Mouse (Mus musculus) hindbrain, embryonic 13.5 days (tissue): ENCODE data around the gene Gstm1. TPM values are rescaled to one million over a fixed set of nuclear protein-coding genes. Genes with fewer than 3 reads are reported as not detected.

Experiments used
- ATAC-seq: fragments of 200-750 bp; cut with Nextera tagmentation; 2 replicates; pipeline ENCODE4 v1.8.0; 2017; ENCODE audit warnings: moderate TSS enrichment; ENCODE audit not compliant: low FRiP score
- H3K27ac ChIP-seq: fragments of 300-500 bp; sonication (generic); 2 replicates; pipeline ENCODE4 v1.5.1; 2015; ENCODE audit warnings: inconsistent platforms, mild to moderate bottlenecking, moderate library complexity
- H3K27me3 ChIP-seq: fragments of 300-500 bp; sonication (generic); 2 replicates; pipeline ENCODE4 v1.6.1; 2015; ENCODE audit warnings: mild to moderate bottlenecking, inconsistent platforms
- H3K36me3 ChIP-seq: fragments of 300-500 bp; sonication (generic); 2 replicates; pipeline ENCODE4 v1.6.1; 2015; ENCODE audit warnings: mild to moderate bottlenecking, inconsistent platforms
- H3K4me1 ChIP-seq: fragments of 300-500 bp; sonication (generic); replicated peaks from 2 replicates; pipeline ENCODE4 v1.6.1; 2015; ENCODE audit warnings: inconsistent platforms
- H3K4me2 ChIP-seq: fragments of 300-500 bp; sonication (generic); 2 replicates; pipeline ENCODE4 v1.6.1; 2015; ENCODE audit warnings: inconsistent platforms, mild to moderate bottlenecking, moderate library complexity
- H3K4me3 ChIP-seq: fragments of 300-500 bp; sonication (generic); 2 replicates; pipeline ENCODE4 v1.5.1; 2015; ENCODE audit warnings: mild to moderate bottlenecking, inconsistent platforms
- H3K9ac ChIP-seq: fragments of 300-500 bp; sonication (generic); 2 replicates; pipeline ENCODE4 v1.6.1; 2015; ENCODE audit warnings: mild to moderate bottlenecking, inconsistent platforms
- H3K9me3 ChIP-seq: fragments of 300-500 bp; sonication (generic); 2 replicates; pipeline ENCODE4 v1.6.1; 2016; ENCODE audit warnings: inconsistent platforms
- WGBS: fragments of 180-500 bp; shearing (Covaris S2); methylation state at CpG from one replicate; pipeline ENCODE4 v1.1.7; 2015; 5-methylcytosine and 5-hydroxymethylcytosine counted together
- polyA plus RNA-seq: library from polyadenylated mRNA; unstranded; fragments of >200 nt; fragmentation: Nextera tagmentation; extraction: Ambion mirVana; gene quantifications from 2 replicates; pipeline ENCODE4 v1.2.1, GENCODE M21; 2015

Gstm1 gene
- polyA plus RNA-seq = 53.7 and 54.2 TPM in 2 replicates

GRCm38 (mm10) chr3:108017473-108018189 lies at the start of gene Gstm1:
Gene Gstm1, minus strand, starts transcription at chr3:108017973.
- peaks cover 20% of the 10 kb centered on the region for H3K4me1 ChIP-seq
- peak within 1 kb of the TSS; percentile 46 for H3K4me3 ChIP-seq
- H3K27me3 ChIP-seq = no peaks in the 10 kb centered on the region
- H3K36me3 ChIP-seq = no peaks in the 10 kb centered on the region
- H3K9ac ChIP-seq = peak within 1 kb of the TSS; percentile 70
- H3K9me3 ChIP-seq = no peaks in the 10 kb centered on the region
- H3K4me2 ChIP-seq = peak within 1 kb of the TSS; percentile 84
- H3K27ac ChIP-seq = peak within 1 kb of the TSS; percentile 79
- under 1% methylated on average over 31 of the region's 31 CpGs for WGBS
- ATAC-seq = peak; percentile 94

GRCm38 (mm10) chr3:108067370-108067934 lies 49.7 kb upstream of the Gstm1 start:
- WGBS = 73% methylated on average over 6 of the region's 6 CpGs
- Histone ChIP-seq H3K9me3 (no peaks in the 10 kb centered on the region), H3K4me2 (no peak overlapping the region), H3K9ac (no peak overlapping the region), H3K27me3 (0 out of 2 replicates have a peak, but pooled peaks cover 3% of the 10 kb centered on the region), H3K27ac (no peak overlapping the region), H3K36me3 (0 out of 2 replicates have a peak, but pooled peaks cover 3% of the 10 kb centered on the region), H3K4me1 (no peaks in the 10 kb centered on the region), H3K4me3 (no peak overlapping the region)
- ATAC-seq = no peak

- WGBS = 85% methylated on average over 9 of the region's 9 CpGs
- H3K9me3 ChIP-seq = no peaks in the 10 kb centered on the region
- no peaks in the 10 kb centered on the region for H3K36me3 ChIP-seq
- H3K4me3 ChIP-seq = no peak overlapping the region
- no peaks in the 10 kb centered on the region for H3K4me1 ChIP-seq
- H3K27ac ChIP-seq = no peak overlapping the region
- H3K27me3 ChIP-seq = 0 out of 2 replicates have a peak, but pooled peaks cover 3% of the 10 kb centered on the region
- ATAC-seq = no peak
- no peak overlapping the region for H3K9ac ChIP-seq
- no peak overlapping the region for H3K4me2 ChIP-seq
Measured at GRCm38 (mm10) chr3:108065551-108065950, 47.8 kb upstream of the Gstm1 start.

GRCm38 (mm10) chr3:108064672-108065071 lies 46.9 kb upstream of the Gstm1 start:
- no peak overlapping the region for H3K4me3 ChIP-seq

GRCm38 (mm10) chr3:108062648-108063047 lies 44.9 kb upstream of the Gstm1 start:
- H3K27me3 ChIP-seq = 0 out of 2 replicates have a peak, but pooled peaks cover 3% of the 10 kb centered on the region
- H3K4me2 ChIP-seq = no peak overlapping the region
- H3K9ac ChIP-seq = no peak overlapping the region
- no peaks in the 10 kb centered on the region for H3K9me3 ChIP-seq
- ATAC-seq = no peak
- H3K36me3 ChIP-seq = no peaks in the 10 kb centered on the region
- no peak overlapping the region for H3K27ac ChIP-seq
- H3K4me1 ChIP-seq = no peaks in the 10 kb centered on the region
- no peak overlapping the region for H3K4me3 ChIP-seq
- 82% methylated on average over 8 of the region's 8 CpGs for WGBS

More at GRCm38 (mm10) chr3:108064672-108065071, 46.9 kb upstream of the Gstm1 start:
- H3K27ac ChIP-seq = no peak overlapping the region
- no peak overlapping the region for H3K4me2 ChIP-seq
- no peaks in the 10 kb centered on the region for H3K4me1 ChIP-seq
- H3K27me3 ChIP-seq = 0 out of 2 replicates have a peak, but pooled peaks cover 3% of the 10 kb centered on the region
- WGBS = 79% methylated on average over 4 of the region's 4 CpGs
- H3K36me3 ChIP-seq = no peaks in the 10 kb centered on the region
- H3K9me3 ChIP-seq = no peaks in the 10 kb centered on the region
- ATAC-seq = no peak
- H3K9ac ChIP-seq = no peak overlapping the region

GRCm38 (mm10) chr3:108061420-108061819 lies 43.6 kb upstream of the Gstm1 start:
- H3K27ac ChIP-seq = no peak overlapping the region
- no peak overlapping the region for H3K9ac ChIP-seq
- no peaks in the 10 kb centered on the region for H3K4me1 ChIP-seq
- no peak for ATAC-seq
- no peaks in the 10 kb centered on the region for H3K36me3 ChIP-seq
- H3K9me3 ChIP-seq = no peaks in the 10 kb centered on the region
- H3K4me2 ChIP-seq = no peak overlapping the region
- 27% methylated on average over 7 of the region's 7 CpGs for WGBS
- no peak overlapping the region for H3K4me3 ChIP-seq
- H3K27me3 ChIP-seq = 0 out of 2 replicates have a peak, but pooled peaks cover 3% of the 10 kb centered on the region

- Histone ChIP-seq H3K36me3 (no peaks in the 10 kb centered on the region), H3K27me3 (no peaks in the 10 kb centered on the region), H3K9ac (no peak overlapping the region), H3K27ac (no peak overlapping the region), H3K4me1 (no peaks in the 10 kb centered on the region), H3K4me3 (no peak overlapping the region), H3K9me3 (no peaks in the 10 kb centered on the region), H3K4me2 (no peak overlapping the region)
- WGBS = 90% methylated on average over 5 of the region's 5 CpGs
- no peak for ATAC-seq
Measured at GRCm38 (mm10) chr3:108050493-108050892, 32.7 kb upstream of the Gstm1 start.

- Histone ChIP-seq H3K27ac (no peak overlapping the region), H3K27me3 (0 out of 2 replicates have a peak, but pooled peaks cover 3% of the 10 kb centered on the region), H3K4me2 (no peak overlapping the region), H3K9ac (no peak overlapping the region), H3K9me3 (no peaks in the 10 kb centered on the region), H3K4me1 (peaks cover 12% of the 10 kb centered on the region), H3K36me3 (no peaks in the 10 kb centered on the region), H3K4me3 (no peak overlapping the region)
- no peak for ATAC-seq
- WGBS = 86% methylated on average over 3 of the region's 3 CpGs
Measured at GRCm38 (mm10) chr3:108048306-108048705, 30.5 kb upstream of the Gstm1 start.

GRCm38 (mm10) chr3:108046944-108047655 lies 29.3 kb upstream of the Gstm1 start:
- no peak overlapping the region for H3K27ac ChIP-seq
- H3K4me1 ChIP-seq = peaks cover 12% of the 10 kb centered on the region
- 88% methylated on average over 2 of the region's 2 CpGs for WGBS
- 0 out of 2 replicates have a peak, but pooled peaks cover 5% of the 10 kb centered on the region for H3K27me3 ChIP-seq
- H3K36me3 ChIP-seq = no peaks in the 10 kb centered on the region
- no peak overlapping the region for H3K4me2 ChIP-seq
- ATAC-seq = no peak
- no peak overlapping the region for H3K9ac ChIP-seq
- H3K9me3 ChIP-seq = no peaks in the 10 kb centered on the region
- no peak overlapping the region for H3K4me3 ChIP-seq

- Histone ChIP-seq H3K27ac (peak within 1 kb of the TSS; percentile 67), H3K9ac (peak within 1 kb of the TSS; percentile 73), H3K4me2 (peak within 1 kb of the TSS; percentile 87), H3K36me3 (no peaks in the 10 kb centered on the region), H3K9me3 (no peaks in the 10 kb centered on the region), H3K4me1 (peaks cover 12% of the 10 kb centered on the region), H3K4me3 (peak within 1 kb of the TSS; percentile 56), H3K27me3 (0 out of 2 replicates have a peak, but pooled peaks cover 5% of the 10 kb centered on the region)
- ATAC-seq = peak; percentile 91
- WGBS = 6% methylated on average over 29 of the region's 29 CpGs
Measured at GRCm38 (mm10) chr3:108044394-108045140, 26.8 kb upstream of the Gstm1 start, which contains the start of gene Gstm4. Gene Gstm4, minus strand, starts transcription at chr3:108044894.

GRCm38 (mm10) chr3:108033156-108033555 lies 15.4 kb upstream of the Gstm1 start:
- 61% methylated on average over 5 of the region's 5 CpGs for WGBS
- no peaks in the 10 kb centered on the region for H3K4me1 ChIP-seq
- H3K9me3 ChIP-seq = no peaks in the 10 kb centered on the region
- H3K36me3 ChIP-seq = no peaks in the 10 kb centered on the region
- 0 out of 2 replicates have a peak, but pooled peaks cover 1% of the 10 kb centered on the region for H3K27me3 ChIP-seq
- H3K27ac ChIP-seq = no peak overlapping the region
- H3K9ac ChIP-seq = no peak overlapping the region
- no peak overlapping the region for H3K4me2 ChIP-seq
- no peak for ATAC-seq
- H3K4me3 ChIP-seq = no peak overlapping the region
